Mouse (Mus musculus): ENCODE measurements around the gene Arf4. TPM values are rescaled to one million over a fixed set of nuclear protein-coding genes. Genes with fewer than 3 reads are reported as not detected.

Arf4 gene
- polyA plus RNA-seq (2014; fragmentation: Illumina TruSeq; extraction: RNeasy Lipid Tissue Mini Kit (QIAGEN cat#74804); ENCODE audit: low read depth, low replicate concordance), result 1,189 TPM

DNA sequence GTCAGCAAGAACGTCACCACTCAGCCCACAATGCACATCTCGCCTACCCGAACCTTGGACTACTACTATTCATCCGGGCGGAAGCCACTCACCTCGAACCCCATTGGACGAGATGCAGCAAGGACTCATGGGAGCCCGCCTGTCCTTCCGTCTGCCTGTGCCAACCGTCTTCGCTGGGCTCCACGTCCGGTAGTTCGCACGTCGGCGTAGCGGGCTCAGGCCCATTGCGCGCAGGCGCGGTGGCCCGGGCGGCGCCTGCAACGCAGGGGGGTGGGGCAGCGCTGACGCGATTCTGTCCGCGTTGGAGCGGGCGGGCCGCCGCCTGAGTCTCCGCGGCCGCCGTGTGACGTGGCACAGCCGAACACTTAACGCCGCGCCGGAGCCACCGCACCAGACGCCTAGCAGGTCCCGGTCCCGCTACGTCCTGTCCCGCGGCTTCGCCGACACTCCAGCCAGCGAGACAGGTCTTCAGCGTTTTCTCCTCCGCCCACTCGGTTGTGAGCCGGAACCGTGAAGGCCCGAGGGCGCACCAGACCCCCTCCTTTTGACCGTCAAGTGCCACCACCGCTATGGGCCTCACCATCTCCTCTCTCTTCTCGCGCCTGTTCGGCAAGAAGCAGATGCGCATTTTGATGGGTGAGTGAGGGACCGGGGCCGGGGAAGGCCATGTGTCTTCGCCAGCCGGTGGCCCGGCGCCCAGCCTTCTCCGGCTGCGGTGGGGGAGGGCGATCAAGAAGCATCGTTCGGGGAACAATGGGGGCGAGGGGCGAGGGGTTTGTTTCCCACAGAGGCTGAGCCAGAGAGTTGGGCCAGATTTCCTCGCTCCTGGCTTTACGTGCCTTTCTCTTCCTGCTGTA, at the start of gene Arf4:
TSS of gene Arf4 (plus strand) at position 224 of the 857 bp plus-strand sequence.

DNA sequence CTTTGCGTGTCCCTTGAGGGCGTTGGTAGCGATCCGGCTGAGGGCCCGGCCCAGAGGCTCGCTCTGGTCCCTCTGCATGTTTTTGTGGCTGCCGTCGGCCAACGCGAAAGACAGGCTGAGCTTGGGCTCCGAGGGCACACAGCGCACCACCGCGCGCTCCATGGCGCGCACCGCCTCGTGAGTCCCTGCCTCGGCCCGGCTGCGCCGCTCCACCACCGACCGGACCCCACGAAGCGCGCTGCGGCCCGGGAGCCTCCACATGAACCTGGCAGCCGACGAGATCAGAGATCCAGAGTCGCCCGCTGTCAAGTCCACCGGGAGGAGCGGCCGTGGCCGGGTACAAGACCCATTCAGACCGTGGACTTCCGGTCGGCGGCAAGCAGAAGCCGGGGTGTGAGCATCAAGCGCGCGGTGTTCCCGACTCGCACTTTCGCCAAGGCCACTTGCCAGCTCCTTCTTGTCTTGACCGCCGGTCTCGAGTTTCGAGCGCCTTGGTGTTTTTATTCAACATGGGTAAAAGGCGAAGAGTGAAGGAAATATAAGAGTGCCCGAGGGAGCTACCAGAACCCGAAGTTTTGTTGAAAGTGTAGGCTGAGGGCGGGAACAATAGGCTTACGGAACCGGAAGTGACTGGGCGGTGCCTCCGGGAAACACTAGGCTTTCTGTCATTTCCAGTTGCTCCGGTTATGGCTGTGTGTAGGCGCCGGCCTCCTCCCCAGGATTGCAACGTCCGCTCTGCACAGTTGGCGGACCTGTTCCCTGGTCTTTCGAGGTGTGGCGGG, 31.6 kb downstream of the Arf4 start, which contains the start of gene Pde12:
TSS of gene Pde12 (minus strand) at position 592 of the 782 bp plus-strand sequence.

DNA sequence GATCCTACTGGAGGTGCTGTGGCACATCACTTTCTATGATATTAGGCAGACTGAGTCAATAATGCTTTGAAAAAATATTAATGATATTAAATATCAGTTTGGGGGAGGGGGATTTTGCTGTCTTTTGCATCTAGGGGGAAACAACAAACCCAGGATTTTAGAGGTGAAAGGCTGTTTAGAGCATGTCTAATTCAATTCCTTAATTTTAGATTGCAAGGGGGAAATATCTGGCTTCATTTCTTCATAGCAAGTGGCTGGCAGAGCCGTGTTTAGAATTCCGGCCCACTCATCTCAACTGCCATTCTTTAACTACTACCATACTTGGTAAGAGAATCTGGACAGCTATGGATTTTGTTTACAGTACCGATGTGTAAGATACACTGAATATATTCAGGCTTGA, 55.1 kb downstream of the Arf4 start, which contains the start of gene Dnah12:
TSS of gene Dnah12 (plus strand) at position 301 of the 400 bp plus-strand sequence.

Other genes with a start within 250 kb of the Arf4 start
- 512 TPM for gene Slmap, start 103.1 kb upstream of the Arf4 start, polyA plus RNA-seq (2014; fragmentation: Illumina TruSeq; extraction: RNeasy Lipid Tissue Mini Kit (QIAGEN cat#74804); ENCODE audit: low read depth, low replicate concordance)
- gene Dennd6a, start 64.2 kb upstream of the Arf4 start, polyA plus RNA-seq (2014; fragmentation: Illumina TruSeq; extraction: RNeasy Lipid Tissue Mini Kit (QIAGEN cat#74804); ENCODE audit: low read depth, low replicate concordance), result 84.3 TPM
- gene Pde12, start 31.8 kb downstream of the Arf4 start, polyA plus RNA-seq (2014; fragmentation: Illumina TruSeq; extraction: RNeasy Lipid Tissue Mini Kit (QIAGEN cat#74804); ENCODE audit: low read depth, low replicate concordance), result 16.5 TPM
- 0.09 TPM for gene Dnah12, start 55.2 kb downstream of the Arf4 start, polyA plus RNA-seq (2014; fragmentation: Illumina TruSeq; extraction: RNeasy Lipid Tissue Mini Kit (QIAGEN cat#74804); ENCODE audit: low read depth, low replicate concordance)